Mouse (Mus musculus) G1E (cell line): ENCODE measurements at regions not wholly inside any gene's neighbourhood (a gene's known extent, or its start where the extent isn't known, plus 50 kb on each side); places are given as distances from the start of the nearest gene placed in this dataset.

ENCODE experiments used
- ATAC-seq: 2 replicates; pipeline ENCODE4 v1.8.0; 2016; ENCODE audit warnings: mild to moderate bottlenecking; ENCODE audit not compliant: insufficient number of reproducible peaks, poor library complexity, low FRiP score, severe bottlenecking; ENCODE audit errors: extremely low read depth
- DNase-seq: peaks from one replicate; pipeline ENCODE4 v3.0.0; 2012; ENCODE audit warnings: low spot score
- H3K27me3 ChIP-seq: 2 replicates; pipeline ENCODE4 v1.6.1; 2012; ENCODE audit warnings: mild to moderate bottlenecking, low read length, inconsistent platforms; ENCODE audit not compliant: insufficient read depth
- H3K36me3 ChIP-seq: replicated peaks from 2 replicates; pipeline ENCODE3; 2012; ENCODE audit warnings: mild to moderate bottlenecking, inconsistent platforms
- H3K4me1 ChIP-seq: 2 replicates; pipeline ENCODE4 v1.6.1; 2012; ENCODE audit warnings: low read depth, low read length, inconsistent platforms, mixed read lengths; ENCODE audit not compliant: insufficient read depth
- H3K4me3 ChIP-seq: 2 replicates; pipeline ENCODE4 v1.5.1; 2012; ENCODE audit warnings: low read depth, mild to moderate bottlenecking, inconsistent platforms, low read length, moderate library complexity, mixed read lengths
- H3K9me3 ChIP-seq: replicated peaks from 2 replicates; pipeline ENCODE4 v1.6.1; 2012; ENCODE audit warnings: inconsistent platforms
- CTCF ChIP-seq: IDR thresholded peaks from 2 replicates; pipeline ENCODE4 v1.5.1; 2012; ENCODE audit warnings: low read depth, low read length, inconsistent platforms, mixed read lengths
- GATA1 ChIP-seq: IDR thresholded peaks from 2 replicates; pipeline ENCODE4 v1.6.1; 2012; ENCODE audit warnings: borderline replicate concordance, low read length, inconsistent platforms, mixed read lengths
- GATA2 ChIP-seq: IDR thresholded peaks from 2 replicates; pipeline ENCODE4 v1.6.1; 2012; ENCODE audit warnings: low read depth, low read length, inconsistent platforms, borderline replicate concordance
- POLR2AphosphoS5 ChIP-seq: IDR thresholded peaks from 2 replicates; pipeline ENCODE4 v1.6.1; 2012; ENCODE audit warnings: low read depth, low read length, inconsistent platforms; ENCODE audit not compliant: insufficient replicate concordance
- TAL1 ChIP-seq: conservative IDR thresholded peaks from 2 replicates; pipeline ENCODE4 v1.6.1; 2012; ENCODE audit warnings: low read depth, low read length, inconsistent platforms, mixed read lengths

GRCm38 (mm10) chr3:132462348-132462959 lies 167.2 kb upstream of the Gimd1 start:
- ATAC-seq = no peak
- Histone ChIP-seq H3K9me3 (no peaks in the 10 kb centered on the region), H3K36me3 (no peaks in the 10 kb centered on the region), H3K27me3 (no peaks in the 10 kb centered on the region), H3K4me1 (no peaks in the 10 kb centered on the region), H3K4me3 (no peak overlapping the region)
- no peak for DNase-seq
- TF ChIP-seq GATA2 (no peak), POLR2AphosphoS5 (no peak), CTCF (no peak), TAL1 (no peak), GATA1 (no peak)

- H3K4me3 ChIP-seq = no peak overlapping the region
- DNase-seq = no peak
- no peak for TF ChIP-seq POLR2AphosphoS5
- TF ChIP-seq CTCF = no peak
- no peak for TF ChIP-seq GATA1
- TF ChIP-seq GATA2 = no peak
- no peak for TF ChIP-seq TAL1
- no peak for ATAC-seq
- no peaks in the 10 kb centered on the region for H3K36me3 ChIP-seq
- no peaks in the 10 kb centered on the region for H3K4me1 ChIP-seq
- H3K27me3 ChIP-seq = no peaks in the 10 kb centered on the region
- no peaks in the 10 kb centered on the region for H3K9me3 ChIP-seq
Measured at GRCm38 (mm10) chr3:132471070-132471469, 158.6 kb upstream of the Gimd1 start.

- DNase-seq (no peak), ATAC-seq (no peak)
- H3K36me3 ChIP-seq = no peaks in the 10 kb centered on the region
- H3K4me3 ChIP-seq = no peak overlapping the region
- no peaks in the 10 kb centered on the region for H3K9me3 ChIP-seq
- no peaks in the 10 kb centered on the region for H3K27me3 ChIP-seq
- H3K4me1 ChIP-seq = no peaks in the 10 kb centered on the region
- TF ChIP-seq POLR2AphosphoS5 (no peak), CTCF (no peak), GATA2 (no peak), GATA1 (no peak), TAL1 (no peak)
Measured at GRCm38 (mm10) chr3:132477768-132478167, 151.9 kb upstream of the Gimd1 start.

GRCm38 (mm10) chr3:132479275-132479674 lies 150.3 kb upstream of the Gimd1 start:
- Histone ChIP-seq H3K27me3 (no peaks in the 10 kb centered on the region), H3K4me3 (no peak overlapping the region), H3K9me3 (no peaks in the 10 kb centered on the region), H3K4me1 (no peaks in the 10 kb centered on the region), H3K36me3 (no peaks in the 10 kb centered on the region)
- ATAC-seq = no peak
- TF ChIP-seq CTCF = no peak
- no peak for TF ChIP-seq GATA1
- no peak for TF ChIP-seq POLR2AphosphoS5
- TF ChIP-seq TAL1 = no peak
- no peak for TF ChIP-seq GATA2
- no peak for DNase-seq

GRCm38 (mm10) chr3:132484814-132485213 lies 144.8 kb upstream of the Gimd1 start:
- no peak for TF ChIP-seq TAL1
- TF ChIP-seq CTCF = no peak
- no peak for TF ChIP-seq POLR2AphosphoS5
- TF ChIP-seq GATA1 = no peak
- TF ChIP-seq GATA2 = no peak
- H3K4me3 ChIP-seq = no peak overlapping the region
- no peaks in the 10 kb centered on the region for H3K4me1 ChIP-seq
- no peak for ATAC-seq
- no peaks in the 10 kb centered on the region for H3K27me3 ChIP-seq
- no peaks in the 10 kb centered on the region for H3K36me3 ChIP-seq
- DNase-seq = no peak
- no peaks in the 10 kb centered on the region for H3K9me3 ChIP-seq

- Histone ChIP-seq H3K36me3 (no peaks in the 10 kb centered on the region), H3K4me1 (no peaks in the 10 kb centered on the region), H3K27me3 (no peaks in the 10 kb centered on the region), H3K4me3 (no peak overlapping the region), H3K9me3 (no peaks in the 10 kb centered on the region)
- no peak for DNase-seq
- no peak for ATAC-seq
- TF ChIP-seq POLR2AphosphoS5 (no peak), CTCF (no peak), GATA2 (no peak), TAL1 (no peak), GATA1 (no peak)
Measured at GRCm38 (mm10) chr3:132485553-132485952, 144.1 kb upstream of the Gimd1 start.
